Mouse (Mus musculus) forebrain, embryonic 11.5 days (tissue): ENCODE data around the gene Gpr137b. TPM values are rescaled to one million over a fixed set of nuclear protein-coding genes. Genes with fewer than 3 reads are reported as not detected.
"Not testable (repeated sequence)": the region's sequence is repeated elsewhere in the genome, so short reads cannot be mapped to it uniquely, and the experiment has no call there.

Experiments
- ATAC-seq: fragments of 200-750 bp; cut with Nextera tagmentation; replicated peaks from 2 replicates; pipeline ENCODE4 v1.8.0; 2017; ENCODE audit warnings: moderate TSS enrichment; ENCODE audit not compliant: low FRiP score
- DNase-seq: peaks from one replicate; pipeline ENCODE4 v3.0.0-alpha.2; 2017; ENCODE audit warnings: low spot score
- H3K27ac ChIP-seq: fragments of 300-500 bp; sonication (generic); 2 replicates; pipeline ENCODE4 v1.5.1; 2014; ENCODE audit warnings: low read depth, low read length
- H3K27me3 ChIP-seq: fragments of 300-500 bp; sonication (generic); 2 replicates; pipeline ENCODE4 v1.6.1; 2014; ENCODE audit warnings: mild to moderate bottlenecking, low read length, mixed read lengths; ENCODE audit not compliant: control insufficient read depth, insufficient read depth
- H3K36me3 ChIP-seq: fragments of 300-500 bp; sonication (generic); 2 replicates; pipeline ENCODE4 v1.6.1; 2014; ENCODE audit warnings: mild to moderate bottlenecking, low read length, moderate library complexity, mixed read lengths; ENCODE audit not compliant: control insufficient read depth, insufficient read depth
- H3K4me1 ChIP-seq: fragments of 300-500 bp; sonication (generic); replicated peaks from 2 replicates; pipeline ENCODE4 v1.6.1; 2014; ENCODE audit warnings: low read length, mixed read lengths; ENCODE audit not compliant: control insufficient read depth, insufficient read depth
- H3K4me2 ChIP-seq: fragments of 300-500 bp; sonication (generic); 2 replicates; pipeline ENCODE4 v1.6.1; 2014; ENCODE audit warnings: low read depth, mild to moderate bottlenecking, low read length, moderate library complexity, mixed read lengths; ENCODE audit not compliant: severe bottlenecking
- H3K4me3 ChIP-seq: fragments of 300-500 bp; sonication (generic); 2 replicates; pipeline ENCODE4 v1.5.1; 2014; ENCODE audit warnings: low read depth, low read length
- H3K9ac ChIP-seq: fragments of 300-500 bp; sonication (generic); 2 replicates; pipeline ENCODE4 v1.6.1; 2014; ENCODE audit warnings: low read length
- H3K9me3 ChIP-seq: fragments of 300-500 bp; sonication (generic); 2 replicates; pipeline ENCODE4 v1.6.1; 2016; ENCODE audit warnings: low read length, mixed read lengths; ENCODE audit not compliant: control insufficient read depth
- WGBS: fragments of 180-500 bp; shearing (Covaris S2); extraction: QIAGEN DNeasy Blood & Tissue Kit; methylation state at CpG from one replicate; pipeline ENCODE4 v1.1.7; 2014; 5-methylcytosine and 5-hydroxymethylcytosine counted together
- polyA plus RNA-seq: library from polyadenylated mRNA; unstranded; fragments of >200 nt; fragmentation: Nextera tagmentation; extraction: Ambion mirVana; gene quantifications from 2 replicates; pipeline ENCODE4 v1.2.1, GENCODE M21; 2014

The Gpr137b gene
- polyA plus RNA-seq, 1 experiment from 2014 or later = 30.3 TPM

DNA sequence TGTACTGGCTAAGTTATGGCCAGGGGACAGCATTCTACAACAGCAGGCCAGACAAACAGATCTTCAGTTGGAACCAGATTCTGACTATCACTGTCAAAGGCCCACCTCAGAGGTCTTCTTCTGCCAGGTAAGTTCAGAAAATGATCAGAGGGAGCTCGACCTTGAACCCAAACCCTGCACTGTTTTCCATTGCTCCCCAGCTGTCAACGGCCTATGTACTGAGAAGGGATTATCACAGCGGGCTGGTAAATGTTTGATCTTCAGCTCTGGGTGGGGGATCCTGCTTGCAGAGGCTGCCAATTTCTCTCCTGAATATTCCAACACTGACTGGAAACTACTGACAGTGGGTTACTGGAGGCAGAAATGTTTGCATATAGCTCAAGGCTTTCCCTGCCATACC, 20.4 kb upstream of the Gpr137b start:
- Histone ChIP-seq H3K27me3 (no peaks in the 10 kb centered on the region), H3K9ac (no peak overlapping the region), H3K36me3 (no peaks in the 10 kb centered on the region), H3K9me3 (no peaks in the 10 kb centered on the region), H3K27ac (no peak overlapping the region), H3K4me2 (no peak overlapping the region), H3K4me3 (no peak overlapping the region), H3K4me1 (no peaks in the 10 kb centered on the region)
- 80% methylated on average over 3 of the region's 3 CpGs for WGBS
- DNase-seq (no peak), ATAC-seq (no peak)

DNA sequence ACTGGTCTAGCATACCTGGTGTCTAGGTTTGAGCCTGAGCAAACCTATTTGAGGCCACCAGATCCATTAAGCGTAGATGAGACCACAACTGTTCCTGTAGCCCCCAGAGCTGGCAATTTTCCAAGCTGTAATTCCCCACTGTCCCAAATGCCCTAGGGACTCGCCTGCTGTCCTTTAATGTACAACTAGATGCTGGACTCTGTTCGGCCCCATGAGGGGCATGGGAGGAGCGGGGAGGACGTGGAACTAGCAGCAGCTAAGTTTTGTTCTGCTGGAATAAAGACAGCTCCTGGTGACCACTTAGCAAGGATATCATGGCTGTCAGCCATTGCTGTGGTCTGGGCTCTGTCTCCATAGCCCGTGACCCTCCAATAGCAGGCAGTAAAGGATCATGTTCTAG, 11.7 kb upstream of the Gpr137b start:
- H3K4me1 ChIP-seq, H3K9me3 ChIP-seq, H3K4me3 ChIP-seq, H3K27ac ChIP-seq, H3K9ac ChIP-seq, H3K27me3 ChIP-seq, H3K4me2 ChIP-seq, DNase-seq, ATAC-seq, H3K36me3 ChIP-seq: not testable (repeated sequence)
- no CpG with 5 or more reads among the region's 6 CpGs for WGBS

DNA sequence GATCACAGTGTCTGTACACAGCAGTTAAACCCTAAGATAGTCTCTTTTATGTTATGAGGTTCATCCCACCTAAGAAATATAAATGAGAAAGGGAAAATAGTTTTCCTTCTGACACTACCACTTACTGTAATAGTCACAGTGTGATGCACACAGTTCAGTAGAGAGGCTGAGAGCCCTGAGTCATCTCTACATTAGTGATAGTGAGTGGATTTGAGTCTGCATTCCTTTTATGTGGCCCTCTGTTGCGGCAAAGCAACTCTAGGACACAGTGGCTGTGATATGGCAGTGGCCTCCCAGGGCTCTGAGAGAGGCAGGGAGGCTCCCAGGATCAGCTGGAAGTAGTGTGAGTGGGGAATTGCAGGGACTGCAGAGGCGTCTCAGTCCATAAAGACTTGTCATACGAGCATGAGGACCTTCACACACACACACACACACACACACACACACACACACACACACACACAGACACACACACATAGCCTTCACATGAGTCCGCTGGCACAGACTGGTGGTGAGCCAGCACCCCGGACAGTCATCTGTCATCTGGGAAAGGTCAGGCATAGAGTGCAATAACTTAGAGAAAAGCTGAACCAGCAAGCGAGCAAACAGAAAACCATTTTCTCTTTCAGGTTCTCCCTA, 10.8 kb upstream of the Gpr137b start:
- H3K36me3 ChIP-seq, ATAC-seq, H3K27ac ChIP-seq, H3K4me1 ChIP-seq, H3K4me2 ChIP-seq, H3K9ac ChIP-seq, H3K9me3 ChIP-seq, DNase-seq, H3K4me3 ChIP-seq, H3K27me3 ChIP-seq: not testable (repeated sequence)
- 84% methylated on average over 6 of the region's 6 CpGs for WGBS

DNA sequence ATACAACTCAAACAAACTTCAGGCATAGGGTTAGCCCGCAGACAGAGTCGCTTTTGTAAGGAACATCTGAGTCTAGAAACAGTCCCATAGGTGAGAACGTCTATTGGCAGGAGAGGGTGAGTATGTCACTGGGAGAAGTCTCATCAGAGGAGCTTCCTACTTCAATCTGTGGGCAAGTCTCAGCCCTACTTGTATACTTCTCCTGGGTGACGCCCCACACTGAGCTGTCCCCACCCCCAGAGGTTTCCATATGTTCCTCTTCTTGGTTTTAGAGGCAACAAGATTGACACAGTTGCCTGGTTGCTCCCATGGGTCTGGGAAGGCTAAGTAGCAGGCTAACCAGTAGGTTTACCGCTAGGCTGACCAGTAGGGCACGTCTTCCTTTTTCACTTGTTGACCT, 10.0 kb upstream of the Gpr137b start:
- not testable (repeated sequence) for H3K27me3 ChIP-seq, H3K36me3 ChIP-seq, H3K4me1 ChIP-seq, H3K9ac ChIP-seq, ATAC-seq, H3K9me3 ChIP-seq, H3K4me2 ChIP-seq, H3K4me3 ChIP-seq, DNase-seq, H3K27ac ChIP-seq
- 79% methylated on average over 3 of the region's 6 CpGs for WGBS

DNA sequence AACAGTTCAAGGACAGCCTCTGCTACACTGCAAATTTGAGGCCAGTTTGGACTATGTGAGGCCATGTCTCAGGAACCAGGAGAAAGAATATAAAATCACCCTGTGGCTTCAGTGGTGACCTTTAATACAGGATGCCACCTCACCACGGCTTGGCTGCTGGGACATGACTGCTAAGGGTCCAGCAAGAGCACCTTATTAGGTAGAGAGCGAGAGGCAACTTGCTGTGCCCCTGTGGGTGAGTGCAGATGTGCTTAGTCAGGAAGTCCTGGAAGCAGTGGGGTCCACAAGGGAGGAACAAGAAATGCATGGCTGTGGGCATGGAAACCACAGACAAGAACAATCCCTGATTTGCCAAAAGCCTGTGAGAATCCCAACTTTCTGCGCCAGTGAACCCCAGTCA, 9.6 kb upstream of the Gpr137b start:
- 85% methylated on average over 2 of the region's 3 CpGs for WGBS
- not testable (repeated sequence) for H3K4me1 ChIP-seq, ATAC-seq

DNA sequence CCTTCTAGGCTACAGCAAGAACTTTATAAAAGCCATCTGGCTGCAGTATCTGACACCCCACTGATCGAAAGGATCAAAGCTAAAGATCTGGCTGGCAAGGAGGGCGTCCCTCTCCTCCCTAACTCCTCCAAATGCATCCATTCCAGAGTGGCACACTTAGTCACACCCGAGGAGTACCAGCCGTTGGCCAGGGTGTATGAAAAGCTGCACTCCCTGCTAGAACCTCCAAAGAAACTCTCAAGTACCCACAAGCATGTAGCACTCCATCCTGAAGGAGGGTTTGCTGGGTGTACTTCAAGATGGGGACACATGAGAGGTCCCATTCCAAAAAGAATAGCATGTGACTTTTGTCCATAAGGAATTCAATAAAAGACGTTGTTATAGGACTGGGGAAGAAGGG, 9.0 kb upstream of the Gpr137b start:
- H3K4me3 ChIP-seq, H3K4me2 ChIP-seq, H3K9ac ChIP-seq, H3K27ac ChIP-seq, H3K4me1 ChIP-seq, H3K27me3 ChIP-seq, DNase-seq, H3K9me3 ChIP-seq, H3K36me3 ChIP-seq, ATAC-seq: not testable (repeated sequence)
- 90% methylated on average over 5 of the region's 5 CpGs for WGBS

More for the DNA sequence above, 9.6 kb upstream of the Gpr137b start:
- not testable (repeated sequence) for H3K27ac ChIP-seq, DNase-seq, H3K27me3 ChIP-seq, H3K36me3 ChIP-seq, H3K9me3 ChIP-seq, H3K4me2 ChIP-seq, H3K4me3 ChIP-seq, H3K9ac ChIP-seq

DNA sequence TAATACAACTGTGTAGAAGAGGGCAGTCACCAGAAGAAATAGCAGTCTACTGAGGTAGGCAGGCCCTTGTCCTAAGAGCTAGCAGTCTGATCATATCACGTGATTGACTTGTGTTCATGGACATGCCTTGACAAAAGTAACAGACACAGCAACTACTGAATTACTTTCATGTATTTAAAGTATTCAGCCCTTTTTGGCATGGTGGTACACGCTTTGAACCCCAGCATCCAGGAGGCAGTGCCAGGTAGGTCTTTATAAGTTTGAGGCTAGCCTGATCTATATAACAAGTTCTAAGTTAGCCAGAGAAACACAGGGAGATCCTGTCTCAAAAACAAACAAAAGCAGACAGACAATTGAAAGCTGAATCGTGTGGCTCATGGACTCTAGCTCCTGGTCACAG, 7.0 kb upstream of the Gpr137b start:
- not testable (repeated sequence) for DNase-seq, H3K9me3 ChIP-seq, H3K27ac ChIP-seq, H3K9ac ChIP-seq, H3K27me3 ChIP-seq, H3K4me1 ChIP-seq, H3K4me3 ChIP-seq, ATAC-seq, H3K36me3 ChIP-seq, H3K4me2 ChIP-seq
- 83% methylated on average over 3 of the region's 3 CpGs for WGBS

DNA sequence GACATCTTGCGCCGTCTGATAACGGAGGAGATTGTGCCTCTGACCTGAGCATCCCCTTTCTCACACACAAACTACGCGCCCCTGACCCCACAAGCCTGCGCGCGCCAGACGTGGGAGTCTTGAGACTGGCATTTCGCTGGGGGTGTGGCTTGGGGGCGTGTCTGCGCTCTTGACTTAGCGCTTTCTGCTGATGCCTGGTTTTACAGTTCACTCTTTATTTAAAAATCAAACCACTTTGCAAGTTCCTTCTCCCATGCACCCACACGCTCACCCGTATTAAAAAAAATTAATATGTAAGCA, 232 bp upstream of the Gpr137b start:
- not testable (repeated sequence) for H3K9ac ChIP-seq, H3K27ac ChIP-seq, ATAC-seq, H3K27me3 ChIP-seq, H3K9me3 ChIP-seq, H3K36me3 ChIP-seq, H3K4me1 ChIP-seq
- peak; percentile 76 for DNase-seq
- under 1% methylated on average over 12 of the region's 15 CpGs for WGBS
- H3K4me3 ChIP-seq = peak overlapping the region; percentile 31
- peak overlapping the region; percentile 40 for H3K4me2 ChIP-seq

DNA sequence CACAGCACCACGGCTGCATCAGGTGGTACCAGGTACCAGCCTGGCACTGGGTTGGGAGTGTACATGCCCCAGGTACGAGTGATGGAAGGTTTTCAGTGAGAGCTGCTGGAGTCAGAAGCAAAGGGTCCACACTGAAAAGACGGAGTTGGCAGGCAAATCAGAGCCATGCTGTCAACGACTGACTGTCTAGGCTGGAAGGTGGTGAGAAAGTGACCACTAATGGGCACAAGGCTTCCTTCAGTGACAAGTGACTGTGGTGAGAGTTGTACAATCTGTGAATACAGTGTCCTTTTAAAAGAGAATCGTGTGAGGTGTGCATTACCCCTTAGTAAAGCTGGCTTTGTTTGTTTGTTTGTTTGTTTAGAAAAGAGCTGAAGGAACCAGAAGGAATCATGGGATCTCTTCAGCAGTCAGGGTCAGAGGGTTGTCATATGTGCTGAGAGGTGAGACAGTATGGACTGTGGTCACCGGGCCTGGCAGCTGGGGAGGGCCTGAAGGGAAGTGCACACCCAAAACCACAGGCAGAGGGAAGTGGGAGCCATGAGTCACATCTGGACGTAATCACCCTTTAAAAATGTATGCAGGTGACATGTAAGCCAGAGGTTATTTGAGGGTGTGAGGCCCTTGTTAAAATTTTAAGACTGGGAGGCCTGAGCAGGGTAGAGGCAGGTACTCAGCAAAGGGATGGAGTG, 15.5 kb downstream of the Gpr137b start:
- not testable (repeated sequence) for H3K36me3 ChIP-seq, H3K9me3 ChIP-seq, H3K4me2 ChIP-seq, ATAC-seq, DNase-seq, H3K27ac ChIP-seq, H3K4me3 ChIP-seq, H3K9ac ChIP-seq, H3K27me3 ChIP-seq, H3K4me1 ChIP-seq
- 71% methylated on average over 1 of the region's 7 CpGs for WGBS
